Mouse (Mus musculus) limb, embryonic 10.5 days (tissue): Measurements from ENCODE around the gene Stam2. TPM values are rescaled to one million over a fixed set of nuclear protein-coding genes. Genes with fewer than 3 reads are reported as not detected.

ENCODE experiments used
- DNase-seq: peaks from one replicate; pipeline ENCODE4 v3.0.0-alpha.2; 2017; ENCODE audit warnings: low spot score
- H3K27ac ChIP-seq: fragments of 300-500 bp; sonication (generic); 2 replicates; pipeline ENCODE4 v1.5.1; 2016; ENCODE audit warnings: mild to moderate bottlenecking
- H3K27me3 ChIP-seq: fragments of 300-500 bp; sonication (generic); 2 replicates; pipeline ENCODE4 v1.6.1; 2016; ENCODE audit warnings: low read depth, mild to moderate bottlenecking; ENCODE audit not compliant: poor library complexity, severe bottlenecking
- H3K36me3 ChIP-seq: fragments of 300-500 bp; sonication (generic); 2 replicates; pipeline ENCODE4 v1.6.1; 2016; ENCODE audit warnings: mild to moderate bottlenecking, moderate library complexity
- H3K4me1 ChIP-seq: fragments of 300-500 bp; sonication (generic); 2 replicates; pipeline ENCODE4 v1.6.1; 2016
- H3K4me3 ChIP-seq: fragments of 300-500 bp; sonication (generic); 2 replicates; pipeline ENCODE4 v1.5.1; 2016; ENCODE audit warnings: mild to moderate bottlenecking, moderate library complexity
- H3K9me3 ChIP-seq: fragments of 300-500 bp; sonication (generic); replicated peaks from 2 replicates; pipeline ENCODE4 v1.6.1; 2016; ENCODE audit warnings: mild to moderate bottlenecking
- WGBS: fragments of 180-500 bp; shearing (Covaris S2); methylation state at CpG from one replicate; pipeline ENCODE4 v1.1.7; 2016; 5-methylcytosine and 5-hydroxymethylcytosine counted together
- polyA plus RNA-seq: library from polyadenylated mRNA; unstranded; fragments of >200 nt; fragmentation: Nextera tagmentation; extraction: Ambion mirVana; gene quantifications from 2 replicates; pipeline ENCODE4 v1.2.1, GENCODE M21; 2016

Gene Stam2
- polyA plus RNA-seq = 28.1 and 29.8 TPM in 2 replicates

DNA sequence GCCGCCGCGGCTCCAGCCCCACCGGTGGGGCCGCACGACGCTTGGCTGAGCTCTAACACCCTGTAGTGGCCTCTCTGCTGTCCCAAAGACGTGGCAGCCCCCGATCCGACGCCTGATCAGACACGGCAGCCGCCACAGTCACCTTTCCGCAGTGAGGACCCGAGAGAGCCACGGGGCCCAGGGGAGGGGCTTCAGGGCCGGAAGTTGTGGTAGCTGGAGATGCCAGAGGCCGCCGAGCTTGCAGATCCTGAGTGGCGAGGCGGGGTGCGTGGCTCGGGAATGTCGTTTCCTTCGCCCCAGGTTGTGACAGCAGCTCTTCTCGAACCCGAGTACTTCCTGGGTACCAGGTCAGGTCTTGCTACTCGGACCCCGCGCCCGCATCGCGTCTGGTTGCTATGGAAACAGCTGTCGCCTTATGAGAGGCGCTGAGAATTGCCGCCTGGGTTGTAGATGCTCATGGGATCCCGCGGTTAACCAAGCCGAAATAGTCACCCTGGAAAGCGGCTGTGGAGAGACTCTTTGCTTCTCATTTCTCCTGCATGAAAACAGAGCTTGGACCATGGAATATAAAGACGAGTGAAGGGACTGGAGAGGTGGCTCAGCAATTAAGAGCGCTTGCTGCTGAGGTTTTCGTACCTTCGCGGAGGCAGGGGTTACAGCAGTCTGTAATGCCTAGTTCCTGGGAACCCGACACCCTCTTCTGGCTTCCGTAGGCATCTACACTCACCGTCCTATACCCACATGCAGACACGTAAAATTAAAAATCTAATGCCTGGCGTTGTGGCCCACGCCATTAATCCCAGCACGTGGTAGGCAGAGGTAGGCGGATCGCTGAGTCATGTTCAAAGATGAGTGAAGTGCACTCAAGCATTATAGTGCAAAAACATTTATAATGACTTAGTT lies at the start of gene Stam2:
Stam2 (minus strand) TSS at position 26 of the 903 bp plus-strand sequence.
- Histone ChIP-seq H3K27me3 (no peaks in the 10 kb centered on the region), H3K36me3 (peaks cover 4% of the 10 kb centered on the region), H3K27ac (peak within 1 kb of the TSS; percentile 100), H3K4me3 (peak within 1 kb of the TSS; percentile 84), H3K4me1 (peaks cover 14% of the 10 kb centered on the region), H3K9me3 (no peaks in the 10 kb centered on the region)
- 8% methylated on average over 54 of the region's 54 CpGs for whole genome bisulfite sequencing
- DNase-seq = peak; percentile 93

- Histone ChIP-seq H3K9me3 (no peaks in the 10 kb centered on the region), H3K27ac (no peak overlapping the region), H3K4me1 (0 out of 2 replicates have a peak, but pooled peaks cover 3% of the 10 kb centered on the region), H3K27me3 (no peaks in the 10 kb centered on the region), H3K36me3 (no peaks in the 10 kb centered on the region), H3K4me3 (no peak overlapping the region)
- DNase-seq = no peak
- WGBS = 73% methylated on average over 3 of the region's 3 CpGs
Observed at GRCm38 (mm10) chr2:52785106-52785721, 43.1 kb upstream of the Stam2 start.

- WGBS = 88% methylated on average over 10 of the region's 10 CpGs
- no peak overlapping the region for H3K27ac ChIP-seq
- H3K4me1 ChIP-seq = 0 out of 2 replicates have a peak, but pooled peaks cover 3% of the 10 kb centered on the region
- H3K27me3 ChIP-seq = no peaks in the 10 kb centered on the region
- H3K36me3 ChIP-seq = no peaks in the 10 kb centered on the region
- no peaks in the 10 kb centered on the region for H3K9me3 ChIP-seq
- no peak for DNase-seq
- H3K4me3 ChIP-seq = no peak overlapping the region
Observed at GRCm38 (mm10) chr2:52779987-52780386, 37.9 kb upstream of the Stam2 start.

DNA sequence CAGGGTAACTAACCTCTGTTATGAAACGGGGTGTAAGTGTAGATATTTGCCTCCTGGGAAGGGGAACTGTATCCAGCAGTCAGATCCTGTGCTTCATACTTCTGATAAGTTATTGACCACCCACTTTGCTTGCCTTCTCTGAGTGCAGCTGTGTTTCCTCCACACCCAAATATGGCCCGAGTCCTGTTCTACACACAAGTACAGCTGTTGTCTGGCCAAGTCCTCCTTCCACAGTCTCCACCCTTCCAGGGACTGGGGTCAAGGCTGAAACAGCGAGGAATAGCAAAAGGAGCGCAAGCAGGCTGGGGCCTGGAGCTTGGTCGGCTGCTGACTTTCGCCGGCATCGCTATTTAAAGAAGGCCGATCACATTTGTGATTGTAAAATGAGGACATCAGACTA lies 37.3 kb upstream of the Stam2 start:
- no peak for DNase-seq
- 87% methylated on average over 9 of the region's 9 CpGs for WGBS
- no peak overlapping the region for H3K27ac ChIP-seq
- H3K4me1 ChIP-seq = no peaks in the 10 kb centered on the region
- no peaks in the 10 kb centered on the region for H3K27me3 ChIP-seq
- no peak overlapping the region for H3K4me3 ChIP-seq
- H3K9me3 ChIP-seq = no peaks in the 10 kb centered on the region
- no peaks in the 10 kb centered on the region for H3K36me3 ChIP-seq

DNA sequence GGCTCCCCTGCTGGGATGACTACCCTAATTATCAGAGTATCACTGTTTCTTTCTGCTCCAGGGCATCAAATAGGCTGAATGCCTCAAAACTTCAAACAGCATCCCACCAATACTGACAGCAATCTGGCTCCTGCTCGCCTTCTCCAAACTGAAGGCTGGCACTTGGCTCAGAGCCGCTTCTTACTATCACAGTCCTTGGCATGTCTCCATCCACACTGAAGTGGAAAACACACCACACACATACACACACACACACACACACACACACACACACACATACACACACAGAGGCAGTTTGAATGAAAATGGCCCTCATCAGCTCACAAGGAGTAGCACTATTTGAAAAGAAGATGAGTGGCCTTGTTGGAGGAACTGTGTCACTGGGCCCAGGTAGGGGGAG lies 35.8 kb upstream of the Stam2 start:
- 79% methylated on average over 2 of the region's 2 CpGs for WGBS
- no peak overlapping the region for H3K27ac ChIP-seq
- DNase-seq = no peak
- H3K9me3 ChIP-seq = no peaks in the 10 kb centered on the region
- no peaks in the 10 kb centered on the region for H3K27me3 ChIP-seq
- H3K4me3 ChIP-seq = no peak overlapping the region
- no peaks in the 10 kb centered on the region for H3K36me3 ChIP-seq
- no peaks in the 10 kb centered on the region for H3K4me1 ChIP-seq

DNA sequence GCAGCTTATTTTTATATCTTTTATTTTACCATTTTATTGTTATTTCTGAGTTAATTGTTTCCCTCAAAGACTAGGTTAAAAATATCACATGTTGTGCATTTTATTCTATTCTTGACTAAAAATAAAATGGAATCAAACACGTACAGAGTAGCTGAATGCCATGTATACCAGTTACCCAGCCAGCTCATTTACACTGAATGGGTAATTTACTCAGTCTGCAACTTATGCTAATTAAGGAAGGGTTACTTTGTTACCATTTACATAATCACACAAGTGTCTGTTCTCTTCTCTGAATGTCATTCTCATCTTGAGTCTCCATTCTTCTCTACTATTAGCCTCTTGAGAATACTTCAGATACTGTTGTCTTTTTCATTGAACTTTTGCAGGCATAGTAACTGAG lies 32.3 kb upstream of the Stam2 start:
- Histone ChIP-seq H3K4me3 (no peak overlapping the region), H3K27ac (no peak overlapping the region), H3K4me1 (no peaks in the 10 kb centered on the region), H3K27me3 (no peaks in the 10 kb centered on the region), H3K9me3 (no peaks in the 10 kb centered on the region), H3K36me3 (no peaks in the 10 kb centered on the region)
- no peak for DNase-seq
- 85% methylated on average over 1 of the region's 1 CpGs for WGBS

DNA sequence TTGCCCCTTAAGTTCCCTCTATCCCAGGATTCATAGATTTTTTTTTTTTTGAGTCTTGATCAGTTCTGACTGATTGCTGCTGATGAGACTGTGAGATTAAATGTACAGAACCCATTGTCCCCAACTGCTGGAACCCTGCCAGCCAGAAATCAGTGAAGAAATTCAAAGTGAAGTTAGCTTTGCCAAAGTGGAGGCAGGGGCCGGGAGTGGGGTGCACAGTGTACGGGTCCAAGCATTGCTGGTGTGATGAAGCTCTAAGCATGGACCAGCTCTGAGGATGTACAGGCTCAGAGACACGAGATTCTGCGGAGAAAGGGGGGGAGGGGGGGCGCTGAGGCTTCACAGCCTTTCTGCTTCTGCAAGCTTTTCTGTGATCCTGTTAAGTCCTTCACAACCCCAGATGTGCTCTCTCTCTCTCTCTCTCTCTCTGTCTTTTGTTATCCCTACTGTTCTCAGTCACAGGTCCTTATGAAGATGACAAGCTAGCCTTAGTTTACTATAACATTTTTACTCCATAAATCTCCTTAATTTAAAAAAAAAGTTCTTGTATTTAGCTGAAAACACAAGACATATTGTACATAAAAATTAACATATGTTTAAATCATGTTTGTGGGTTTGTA lies 30.8 kb upstream of the Stam2 start:
- no peak overlapping the region for H3K27ac ChIP-seq
- H3K4me3 ChIP-seq = no peak overlapping the region
- no peak for DNase-seq
- H3K9me3 ChIP-seq = no peaks in the 10 kb centered on the region
- no peaks in the 10 kb centered on the region for H3K4me1 ChIP-seq
- no peaks in the 10 kb centered on the region for H3K27me3 ChIP-seq
- H3K36me3 ChIP-seq = no peaks in the 10 kb centered on the region
- WGBS = 56% methylated on average over 5 of the region's 5 CpGs

DNA sequence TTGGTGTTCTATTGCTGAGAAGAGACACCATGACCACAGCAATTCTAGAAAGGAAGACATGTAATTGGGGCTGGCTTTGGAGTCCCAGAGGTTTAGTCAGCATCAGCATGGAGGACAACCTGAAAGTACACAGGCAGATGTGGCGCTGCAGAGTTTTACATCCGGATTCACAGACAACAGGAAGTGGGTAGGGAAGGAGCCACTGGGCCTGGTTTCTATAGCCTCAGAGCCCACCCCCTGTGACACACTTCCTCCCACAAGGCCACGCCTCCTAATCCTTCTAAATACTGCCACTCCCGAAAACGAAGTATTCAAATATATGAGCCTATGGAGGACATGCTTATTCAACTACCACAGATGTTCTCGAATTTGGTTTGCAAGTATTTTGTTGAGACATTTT lies 23.0 kb upstream of the Stam2 start:
- Histone ChIP-seq H3K9me3 (no peaks in the 10 kb centered on the region), H3K27me3 (no peaks in the 10 kb centered on the region), H3K27ac (no peak overlapping the region), H3K36me3 (no peaks in the 10 kb centered on the region), H3K4me1 (peaks cover 9% of the 10 kb centered on the region), H3K4me3 (no peak overlapping the region)
- 93% methylated on average over 6 of the region's 6 CpGs for WGBS
- no peak for DNase-seq

- WGBS = 74% methylated on average over 14 of the region's 14 CpGs
- no peak overlapping the region for H3K4me3 ChIP-seq
- no peaks in the 10 kb centered on the region for H3K9me3 ChIP-seq
- H3K36me3 ChIP-seq = no peaks in the 10 kb centered on the region
- peaks cover 9% of the 10 kb centered on the region for H3K4me1 ChIP-seq
- no peaks in the 10 kb centered on the region for H3K27me3 ChIP-seq
- no peak overlapping the region for H3K27ac ChIP-seq
- DNase-seq = peak; percentile 52
Observed at GRCm38 (mm10) chr2:52763891-52764290, 21.8 kb upstream of the Stam2 start.

- WGBS = 14% methylated on average over 12 of the region's 12 CpGs
- H3K27ac ChIP-seq = peak overlapping the region; percentile 74; the same call in 1 of the 2 replicates
Observed at GRCm38 (mm10) chr2:52763040-52763736, 21.1 kb upstream of the Stam2 start.

DNA sequence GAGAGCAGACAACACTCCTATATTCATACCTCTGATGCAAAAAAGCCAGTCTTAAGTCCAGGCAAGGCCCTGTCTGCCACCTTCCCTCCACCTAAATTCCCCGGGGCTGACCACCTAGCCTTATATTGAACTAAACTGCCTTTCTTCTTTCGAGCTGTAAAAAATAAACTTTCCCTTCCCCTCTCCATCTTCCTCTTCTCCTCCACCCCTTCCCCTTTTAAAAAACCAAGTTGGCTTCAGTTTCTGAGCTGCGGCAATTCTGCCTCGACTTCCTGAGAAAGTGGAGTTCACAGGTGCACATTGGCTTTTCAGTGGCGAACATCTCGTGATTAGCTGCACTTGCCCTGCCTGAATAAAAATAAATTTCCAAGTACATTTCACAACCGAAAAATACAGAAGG lies 20.4 kb upstream of the Stam2 start:
- no peaks in the 10 kb centered on the region for H3K9me3 ChIP-seq
- no peak for DNase-seq
- no peaks in the 10 kb centered on the region for H3K27me3 ChIP-seq
- H3K27ac ChIP-seq = no peak overlapping the region
- H3K4me3 ChIP-seq = no peak overlapping the region
- no peaks in the 10 kb centered on the region for H3K36me3 ChIP-seq
- peaks cover 9% of the 10 kb centered on the region for H3K4me1 ChIP-seq
- 72% methylated on average over 7 of the region's 7 CpGs for WGBS

More at GRCm38 (mm10) chr2:52763040-52763736, 21.1 kb upstream of the Stam2 start:
- Histone ChIP-seq H3K27me3 (no peaks in the 10 kb centered on the region), H3K4me3 (peak overlapping the region; percentile 46), H3K9me3 (no peaks in the 10 kb centered on the region), H3K36me3 (no peaks in the 10 kb centered on the region), H3K4me1 (peaks cover 9% of the 10 kb centered on the region)
- DNase-seq = peak; percentile 91

DNA sequence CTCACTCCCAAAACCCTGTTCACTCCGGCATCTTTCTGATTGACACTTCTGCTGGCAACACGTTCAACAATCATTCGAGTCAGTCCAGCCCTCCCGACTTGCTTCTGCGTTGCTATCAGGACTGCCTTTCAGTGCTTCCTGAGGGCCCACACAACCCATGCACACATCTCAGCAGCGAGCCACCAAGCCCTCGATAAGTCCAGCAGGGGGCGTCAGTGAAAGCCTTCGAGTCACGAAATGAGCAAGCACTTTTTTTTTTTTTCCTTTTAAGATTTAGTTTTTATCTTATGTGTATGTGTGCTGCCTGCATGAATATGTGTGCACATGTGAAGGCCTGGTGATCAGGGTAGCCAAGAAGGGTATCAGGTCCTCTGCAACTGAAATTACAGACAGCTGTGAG lies 16.5 kb upstream of the Stam2 start:
- Histone ChIP-seq H3K36me3 (no peaks in the 10 kb centered on the region), H3K27me3 (no peaks in the 10 kb centered on the region), H3K27ac (no peak overlapping the region), H3K9me3 (no peaks in the 10 kb centered on the region), H3K4me3 (no peak overlapping the region), H3K4me1 (0 out of 2 replicates have a peak, but pooled peaks cover 3% of the 10 kb centered on the region)
- peak; percentile 68 for DNase-seq
- WGBS = 38% methylated on average over 10 of the region's 10 CpGs
